Mouse (Mus musculus) testis, adult 2 months (tissue): ENCODE results near the gene Hoxb9. TPM values are rescaled to one million over a fixed set of nuclear protein-coding genes. Genes with fewer than 3 reads are reported as not detected.

Experiments
- H3K27ac ChIP-seq: fragments of 200-500 bp; 2 replicates; pipeline ENCODE4 v1.5.1; 2012; ENCODE audit warnings: low read depth, low read length; ENCODE audit not compliant: control insufficient read depth, insufficient read depth
- H3K27me3 ChIP-seq: fragments of 200-500 bp; 2 replicates; pipeline ENCODE4 v1.6.1; 2012; ENCODE audit warnings: mild to moderate bottlenecking, low read length, moderate library complexity; ENCODE audit not compliant: control insufficient read depth, insufficient read depth
- H3K36me3 ChIP-seq: fragments of 200-500 bp; 2 replicates; pipeline ENCODE4 v1.6.1; 2012; ENCODE audit warnings: mild to moderate bottlenecking, low read length; ENCODE audit not compliant: control insufficient read depth, insufficient read depth
- H3K4me1 ChIP-seq: fragments of 200-500 bp; 2 replicates; pipeline ENCODE4 v1.6.1; 2012; ENCODE audit warnings: low read length; ENCODE audit not compliant: control insufficient read depth, insufficient read depth
- H3K4me3 ChIP-seq: fragments of 200-500 bp; 2 replicates; pipeline ENCODE4 v1.5.1; 2012; ENCODE audit warnings: low read depth, mild to moderate bottlenecking, low read length, moderate library complexity, mixed read lengths; ENCODE audit not compliant: control insufficient read depth
- CTCF ChIP-seq: fragments of 200-500 bp; IDR thresholded peaks from 2 replicates; pipeline ENCODE4 v1.5.1; 2012; ENCODE audit warnings: low read depth, mild to moderate bottlenecking, inconsistent platforms, low read length, moderate library complexity; ENCODE audit not compliant: control insufficient read depth, insufficient read depth, insufficient replicate concordance
- POLR2A ChIP-seq: fragments of 200-500 bp; IDR thresholded peaks from 2 replicates; pipeline ENCODE4 v1.6.1; 2012; ENCODE audit warnings: low read depth, mild to moderate bottlenecking, inconsistent platforms, low read length, moderate library complexity; ENCODE audit not compliant: control insufficient read depth
- polyA plus RNA-seq: library from polyadenylated mRNA; depleted of rRNA; stranded (reverse); fragments of >200 nt; gene quantifications from 2 replicates; pipeline ENCODE4 v1.2.3, GENCODE M21; 2012

The Hoxb9 gene
- polyA plus RNA-seq, 1 experiment, result 0.36 TPM

- Histone ChIP-seq H3K36me3 (no peaks in the 10 kb centered on the region), H3K27ac (no peak overlapping the region), H3K4me1 (peaks cover 11% of the 10 kb centered on the region), H3K4me3 (no peak overlapping the region), H3K27me3 (peaks cover 16% of the 10 kb centered on the region)
- TF ChIP-seq POLR2A (no peak), CTCF (no peak)
Observed at GRCm38 (mm10) chr11:96287411-96287810, 16.2 kb downstream of the Hoxb9 start.

- no peaks in the 10 kb centered on the region for H3K36me3 ChIP-seq
- peaks cover 11% of the 10 kb centered on the region for H3K4me1 ChIP-seq
- no peak overlapping the region for H3K27ac ChIP-seq
- H3K4me3 ChIP-seq, result no peak overlapping the region
- H3K27me3 ChIP-seq, result peaks cover 12% of the 10 kb centered on the region
- TF ChIP-seq CTCF (no peak), POLR2A (no peak)
Observed at GRCm38 (mm10) chr11:96288455-96289221, 17.4 kb downstream of the Hoxb9 start.

GRCm38 (mm10) chr11:96289293-96289692, 18.0 kb downstream of the Hoxb9 start:
- TF ChIP-seq CTCF (no peak), POLR2A (no peak)
- Histone ChIP-seq H3K36me3 (no peaks in the 10 kb centered on the region), H3K27me3 (peaks cover 11% of the 10 kb centered on the region), H3K27ac (no peak overlapping the region), H3K4me1 (peaks cover 9% of the 10 kb centered on the region), H3K4me3 (no peak overlapping the region)

- Histone ChIP-seq H3K27ac (no peak overlapping the region), H3K4me1 (peaks cover 10% of the 10 kb centered on the region), H3K36me3 (no peaks in the 10 kb centered on the region), H3K27me3 (peaks cover 7% of the 10 kb centered on the region), H3K4me3 (no peak overlapping the region)
- no peak for TF ChIP-seq POLR2A
Observed at GRCm38 (mm10) chr11:96289837-96290236, 18.6 kb downstream of the Hoxb9 start.

- TF ChIP-seq POLR2A (no peak), CTCF (no peak)
- Histone ChIP-seq H3K36me3 (no peaks in the 10 kb centered on the region), H3K27ac (no peak overlapping the region), H3K4me1 (peaks cover 14% of the 10 kb centered on the region), H3K4me3 (no peak overlapping the region), H3K27me3 (peaks cover 7% of the 10 kb centered on the region)
Observed at GRCm38 (mm10) chr11:96290705-96291355, 19.6 kb downstream of the Hoxb9 start.

- Histone ChIP-seq H3K4me1 (peaks cover 12% of the 10 kb centered on the region), H3K27me3 (peaks cover 7% of the 10 kb centered on the region), H3K36me3 (no peaks in the 10 kb centered on the region), H3K4me3 (no peak within 1 kb of the TSS; the same call in 1 of the 2 replicates), H3K27ac (no peak within 1 kb of the TSS)
- TF ChIP-seq POLR2A (no peak), CTCF (no peak)
Observed at GRCm38 (mm10) chr11:96291681-96292564, 20.7 kb downstream of the Hoxb9 start, which contains the start of gene Hoxb6. Gene Hoxb6, plus strand, starts transcription at chr11:96292476.
